Mouse (Mus musculus): ENCODE measurements around the gene Macc1. TPM values are rescaled to one million over a fixed set of nuclear protein-coding genes. Genes with fewer than 3 reads are reported as not detected.

Gene Macc1
- 2.0 and 2.2 TPM in 2 replicates for polyA plus RNA-seq (2015; fragmentation: Nextera tagmentation; extraction: Ambion mirVana)

DNA sequence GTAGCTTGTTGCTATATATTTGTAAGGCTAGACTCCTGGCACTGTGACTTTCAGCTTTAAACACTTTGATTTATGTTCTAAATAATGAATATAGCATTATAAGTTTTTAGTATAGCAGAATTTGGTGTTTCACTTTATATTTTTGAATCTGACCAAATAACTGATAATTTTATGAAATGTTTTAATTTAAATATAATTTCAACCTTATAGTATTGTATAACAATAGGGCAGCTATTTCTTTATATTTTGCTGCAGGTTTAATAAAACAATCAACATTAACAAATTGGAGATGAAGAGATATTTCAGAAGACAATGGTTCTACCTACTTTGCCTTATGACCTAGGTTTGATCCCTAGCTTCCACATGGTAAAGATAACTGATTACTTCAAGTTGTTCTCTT lies at the start of gene Macc1:
Gene Macc1 (plus strand): TSS at position 301 of the 400 bp plus-strand sequence.
- no peak for ATAC-seq (ENCODE audit: insufficient number of reproducible peaks, insufficient read depth, low FRiP score, low TSS enrichment, low read depth)
- no peak within 1 kb of the TSS for H3K4me2 ChIP-seq
- H3K9me3 ChIP-seq: no peaks in the 10 kb centered on the region
- no peak within 1 kb of the TSS for H3K27ac ChIP-seq
- H3K27me3 ChIP-seq: no peaks in the 10 kb centered on the region
- H3K9ac ChIP-seq: no peak within 1 kb of the TSS
- H3K4me1 ChIP-seq: no peaks in the 10 kb centered on the region
- H3K4me3 ChIP-seq: no peak within 1 kb of the TSS
- no peaks in the 10 kb centered on the region for H3K36me3 ChIP-seq

- H3K4me3 ChIP-seq: no peak overlapping the region
- no peaks in the 10 kb centered on the region for H3K36me3 ChIP-seq
- H3K27ac ChIP-seq: no peak overlapping the region
- no peaks in the 10 kb centered on the region for H3K9me3 ChIP-seq
- 89% methylated on average over 3 of the region's 3 CpGs for WGBS
- H3K4me2 ChIP-seq: no peak overlapping the region
- H3K9ac ChIP-seq: no peak overlapping the region
- no peak for ATAC-seq (ENCODE audit: insufficient number of reproducible peaks, insufficient read depth, low FRiP score, low TSS enrichment, low read depth)
- no peaks in the 10 kb centered on the region for H3K27me3 ChIP-seq
- no peaks in the 10 kb centered on the region for H3K4me1 ChIP-seq
These were observed 49.6 kb upstream of the Macc1 start for GRCm38 (mm10) chr12:119264506-119264905.

DNA sequence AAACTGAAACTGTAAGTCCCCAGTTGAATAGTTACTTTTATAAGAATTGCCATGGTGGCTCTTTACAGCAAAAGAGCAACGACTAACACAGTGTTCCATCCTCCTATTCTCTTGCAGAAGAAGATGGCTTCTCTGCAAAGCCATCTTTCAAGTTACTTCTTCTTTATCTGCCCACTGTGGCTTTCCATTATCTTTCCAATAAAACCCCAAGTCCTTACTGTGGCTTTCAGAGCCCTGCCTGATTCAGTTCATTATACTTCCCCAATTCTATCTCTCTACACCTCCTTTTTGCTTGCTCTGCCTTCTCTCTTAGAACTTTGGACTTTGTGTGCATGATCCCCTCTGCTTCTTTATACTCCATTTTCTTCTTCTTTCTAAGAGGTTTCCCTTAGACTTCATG lies 45.3 kb upstream of the Macc1 start:
- H3K4me3 ChIP-seq: no peak overlapping the region
- no peak for ATAC-seq (ENCODE audit: insufficient number of reproducible peaks, insufficient read depth, low FRiP score, low TSS enrichment, low read depth)
- H3K27me3 ChIP-seq: no peaks in the 10 kb centered on the region
- H3K4me2 ChIP-seq: no peak overlapping the region
- H3K9ac ChIP-seq: no peak overlapping the region
- no peaks in the 10 kb centered on the region for H3K9me3 ChIP-seq
- H3K4me1 ChIP-seq: no peaks in the 10 kb centered on the region
- no peak overlapping the region for H3K27ac ChIP-seq
- H3K36me3 ChIP-seq: no peaks in the 10 kb centered on the region
- WGBS: 76% methylated on average over 1 of the region's 1 CpGs

GRCm38 (mm10) chr12:119270036-119270435 lies 44.0 kb upstream of the Macc1 start:
- WGBS: 69% methylated on average over 2 of the region's 2 CpGs
- ATAC-seq (ENCODE audit: insufficient number of reproducible peaks, insufficient read depth, low FRiP score, low TSS enrichment, low read depth): no peak
- Histone ChIP-seq H3K27ac (no peak overlapping the region), H3K36me3 (no peaks in the 10 kb centered on the region), H3K4me3 (no peak overlapping the region), H3K9ac (no peak overlapping the region), H3K9me3 (no peaks in the 10 kb centered on the region), H3K4me1 (no peaks in the 10 kb centered on the region), H3K4me2 (no peak overlapping the region), H3K27me3 (no peaks in the 10 kb centered on the region)

- no peak overlapping the region for H3K4me3 ChIP-seq
- H3K4me2 ChIP-seq: no peak overlapping the region
- no peak overlapping the region for H3K9ac ChIP-seq
- H3K9me3 ChIP-seq: no peaks in the 10 kb centered on the region
- H3K27ac ChIP-seq: no peak overlapping the region
- no peak for ATAC-seq (ENCODE audit: insufficient number of reproducible peaks, insufficient read depth, low FRiP score, low TSS enrichment, low read depth)
- no peaks in the 10 kb centered on the region for H3K4me1 ChIP-seq
- WGBS: 82% methylated on average over 1 of the region's 1 CpGs
- H3K27me3 ChIP-seq: no peaks in the 10 kb centered on the region
- H3K36me3 ChIP-seq: no peaks in the 10 kb centered on the region
These were observed 42.1 kb upstream of the Macc1 start for GRCm38 (mm10) chr12:119271964-119272363.

DNA sequence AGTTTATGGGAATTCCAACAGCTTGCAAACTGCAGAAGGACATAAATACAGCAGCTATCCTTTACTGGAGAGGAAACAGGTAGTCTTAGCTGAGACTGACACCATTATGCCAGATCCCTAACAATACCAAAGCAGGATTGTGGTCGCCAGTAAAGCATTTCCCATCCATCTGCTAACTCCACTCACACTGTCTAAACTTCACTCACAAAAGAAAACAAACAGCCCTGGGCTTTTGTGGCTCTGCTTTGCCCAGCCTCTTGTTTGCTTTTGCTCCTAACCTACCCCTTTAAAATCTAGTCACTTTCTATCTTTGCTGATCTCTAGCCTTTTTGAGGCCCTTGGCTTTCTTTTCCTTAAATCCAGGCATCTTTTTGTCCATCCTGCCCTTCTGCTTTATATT lies 40.5 kb upstream of the Macc1 start:
- H3K4me2 ChIP-seq: no peak overlapping the region
- no peaks in the 10 kb centered on the region for H3K36me3 ChIP-seq
- no peak overlapping the region for H3K27ac ChIP-seq
- ATAC-seq (ENCODE audit: insufficient number of reproducible peaks, insufficient read depth, low FRiP score, low TSS enrichment, low read depth): no peak
- H3K27me3 ChIP-seq: no peaks in the 10 kb centered on the region
- no peak overlapping the region for H3K4me3 ChIP-seq
- H3K9me3 ChIP-seq: no peaks in the 10 kb centered on the region
- 24% methylated on average over 1 of the region's 1 CpGs for WGBS
- no peaks in the 10 kb centered on the region for H3K4me1 ChIP-seq
- no peak overlapping the region for H3K9ac ChIP-seq

- ATAC-seq (ENCODE audit: insufficient number of reproducible peaks, insufficient read depth, low FRiP score, low TSS enrichment, low read depth): no peak
- no peaks in the 10 kb centered on the region for H3K4me1 ChIP-seq
- H3K9ac ChIP-seq: no peak overlapping the region
- no peak overlapping the region for H3K4me3 ChIP-seq
- no peak overlapping the region for H3K27ac ChIP-seq
- H3K4me2 ChIP-seq: no peak overlapping the region
- no peaks in the 10 kb centered on the region for H3K27me3 ChIP-seq
- no peaks in the 10 kb centered on the region for H3K36me3 ChIP-seq
- whole genome bisulfite sequencing: 42% methylated on average over 1 of the region's 1 CpGs
- H3K9me3 ChIP-seq: no peaks in the 10 kb centered on the region
These were observed 37.8 kb upstream of the Macc1 start for GRCm38 (mm10) chr12:119276282-119276681.

- Histone ChIP-seq H3K9me3 (no peaks in the 10 kb centered on the region), H3K27me3 (no peaks in the 10 kb centered on the region), H3K9ac (no peak overlapping the region), H3K27ac (no peak overlapping the region), H3K4me2 (no peak overlapping the region), H3K36me3 (no peaks in the 10 kb centered on the region), H3K4me3 (no peak overlapping the region), H3K4me1 (no peaks in the 10 kb centered on the region)
- WGBS: 95% methylated on average over 6 of the region's 6 CpGs
- no peak for ATAC-seq (ENCODE audit: insufficient number of reproducible peaks, insufficient read depth, low FRiP score, low TSS enrichment, low read depth)
These were observed 22.5 kb upstream of the Macc1 start for GRCm38 (mm10) chr12:119291618-119292017.

DNA sequence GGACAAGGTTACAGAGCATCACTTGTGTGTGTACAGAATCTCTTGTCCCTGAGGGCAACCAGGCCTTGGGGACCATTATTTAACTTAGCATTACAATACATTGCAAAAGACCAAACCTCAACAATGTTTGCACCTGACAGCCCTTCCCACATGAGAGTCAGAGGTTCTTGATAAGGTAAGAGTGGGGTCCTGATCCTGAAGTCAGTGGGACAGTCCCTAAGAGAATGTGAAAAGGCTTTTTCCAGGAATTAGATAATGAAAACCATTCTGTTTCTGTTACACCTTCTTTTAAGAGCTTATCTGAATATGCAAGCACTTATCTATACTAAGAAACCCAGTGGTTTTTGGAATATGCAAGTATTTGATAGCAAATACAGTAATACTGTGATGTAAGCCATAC lies 10.5 kb upstream of the Macc1 start:
- Histone ChIP-seq H3K9ac (no peak overlapping the region), H3K36me3 (no peaks in the 10 kb centered on the region), H3K4me2 (no peak overlapping the region), H3K27me3 (no peaks in the 10 kb centered on the region), H3K27ac (no peak overlapping the region), H3K9me3 (no peaks in the 10 kb centered on the region), H3K4me1 (no peaks in the 10 kb centered on the region), H3K4me3 (no peak overlapping the region)
- no peak for ATAC-seq (ENCODE audit: insufficient number of reproducible peaks, insufficient read depth, low FRiP score, low TSS enrichment, low read depth)

- 61% methylated on average over 3 of the region's 3 CpGs for WGBS
- Histone ChIP-seq H3K4me2 (no peak overlapping the region), H3K4me1 (no peaks in the 10 kb centered on the region), H3K36me3 (no peaks in the 10 kb centered on the region), H3K27ac (no peak overlapping the region), H3K9ac (no peak overlapping the region), H3K27me3 (no peaks in the 10 kb centered on the region), H3K4me3 (no peak overlapping the region), H3K9me3 (no peaks in the 10 kb centered on the region)
- no peak for ATAC-seq (ENCODE audit: insufficient number of reproducible peaks, insufficient read depth, low FRiP score, low TSS enrichment, low read depth)
These were observed 881 bp upstream of the Macc1 start for GRCm38 (mm10) chr12:119313014-119313763.

DNA sequence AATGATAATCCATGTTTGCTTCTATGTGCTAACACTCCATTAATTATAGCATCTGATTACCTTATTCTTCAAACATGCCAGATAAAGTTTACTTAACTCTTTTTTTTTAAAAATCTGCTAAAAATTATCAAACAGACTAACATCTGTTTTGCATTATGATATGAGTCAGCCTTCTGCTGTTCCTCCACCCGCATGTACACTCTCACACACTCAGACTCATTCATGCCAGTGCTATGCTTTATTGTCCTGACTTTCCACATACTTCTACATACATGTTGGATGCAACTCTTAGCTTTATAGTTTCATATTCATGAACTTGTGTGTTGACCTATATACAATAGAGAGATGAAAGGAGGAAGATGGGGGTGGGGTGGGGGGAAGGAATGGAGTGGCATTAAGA lies 4.7 kb downstream of the Macc1 start:
- H3K4me3 ChIP-seq: no peak overlapping the region
- H3K9ac ChIP-seq: no peak overlapping the region
- ATAC-seq (ENCODE audit: insufficient number of reproducible peaks, insufficient read depth, low FRiP score, low TSS enrichment, low read depth): no peak
- H3K27ac ChIP-seq: no peak overlapping the region
- H3K9me3 ChIP-seq: no peaks in the 10 kb centered on the region
- no peaks in the 10 kb centered on the region for H3K4me1 ChIP-seq
- no peaks in the 10 kb centered on the region for H3K27me3 ChIP-seq
- H3K36me3 ChIP-seq: no peaks in the 10 kb centered on the region
- 22% methylated on average over 1 of the region's 1 CpGs for WGBS
- no peak overlapping the region for H3K4me2 ChIP-seq

GRCm38 (mm10) chr12:119325400-119325799 lies 11.3 kb downstream of the Macc1 start:
- Histone ChIP-seq H3K27me3 (no peaks in the 10 kb centered on the region), H3K9ac (no peak overlapping the region), H3K4me1 (no peaks in the 10 kb centered on the region), H3K27ac (no peak overlapping the region), H3K9me3 (no peaks in the 10 kb centered on the region), H3K4me2 (no peak overlapping the region), H3K4me3 (no peak overlapping the region), H3K36me3 (no peaks in the 10 kb centered on the region)
- no peak for ATAC-seq (ENCODE audit: insufficient number of reproducible peaks, insufficient read depth, low FRiP score, low TSS enrichment, low read depth)

Data from embryonic facial prominence, embryonic 13.5 days (tissue).